Mouse (Mus musculus): ENCODE measurements at regions not wholly inside any gene's neighbourhood (a gene's known extent, or its start where the extent isn't known, plus 50 kb on each side); places are given as distances from the start of the nearest gene placed in this dataset.

GRCm38 (mm10) chr14:17234898-17235297 is 415.9 kb upstream of the Rarb start:
- no peak for DNase-seq (ENCODE audit: low spot score in 2 of 2)

- DNase-seq (ENCODE audit: low spot score in 2 of 2), result no peak
These were observed 392.5 kb upstream of the Rarb start for GRCm38 (mm10) chr14:17211502-17211901.

- no peak for DNase-seq (ENCODE audit: low spot score in 2 of 2)
These were observed 386.7 kb upstream of the Rarb start for GRCm38 (mm10) chr14:17205691-17206090.

- DNase-seq (ENCODE audit: low spot score in 2 of 2), result no peak
These were observed 384.5 kb upstream of the Rarb start for GRCm38 (mm10) chr14:17203251-17204015.

GRCm38 (mm10) chr14:17192953-17193352 is 374.0 kb upstream of the Rarb start:
- DNase-seq (ENCODE audit: low spot score in 2 of 2), result no peak

GRCm38 (mm10) chr14:17173218-17173617 is 354.3 kb upstream of the Rarb start:
- no peak for DNase-seq (ENCODE audit: low spot score in 2 of 2)

- peak in 1 of 2 experiments; percentile 13 for DNase-seq (ENCODE audit: low spot score in 2 of 2)
These were observed 353.6 kb upstream of the Rarb start for GRCm38 (mm10) chr14:17172330-17173110.

GRCm38 (mm10) chr14:17171896-17172295 is 352.9 kb upstream of the Rarb start:
- no peak for DNase-seq (ENCODE audit: low spot score in 2 of 2)

- no peak for DNase-seq (ENCODE audit: low spot score in 2 of 2)
These were observed 339.4 kb upstream of the Rarb start for GRCm38 (mm10) chr14:17158324-17158723.

GRCm38 (mm10) chr14:17156402-17156954 is 337.5 kb upstream of the Rarb start:
- peak in 1 of 2 experiments; percentile 4 for DNase-seq (ENCODE audit: low spot score in 2 of 2)

- DNase-seq (ENCODE audit: low spot score in 2 of 2), result no peak
These were observed 301.7 kb upstream of the Rarb start for GRCm38 (mm10) chr14:17120679-17121078.

GRCm38 (mm10) chr14:17106668-17107067 is 287.7 kb upstream of the Rarb start:
- no peak for DNase-seq (ENCODE audit: low spot score in 2 of 2)

GRCm38 (mm10) chr14:17102486-17102885 is 283.5 kb upstream of the Rarb start:
- no peak for DNase-seq (ENCODE audit: low spot score in 2 of 2)

- no peak for DNase-seq (ENCODE audit: low spot score in 2 of 2)
These were observed 271.6 kb upstream of the Rarb start for GRCm38 (mm10) chr14:17090573-17090937.

- DNase-seq (ENCODE audit: low spot score in 2 of 2), result no peak
These were observed 270.9 kb upstream of the Rarb start for GRCm38 (mm10) chr14:17089640-17090572.

GRCm38 (mm10) chr14:17089089-17089634 is 270.2 kb upstream of the Rarb start:
- DNase-seq (ENCODE audit: low spot score in 2 of 2), result no peak

GRCm38 (mm10) chr14:17087828-17088227 is 268.9 kb upstream of the Rarb start:
- no peak for DNase-seq (ENCODE audit: low spot score in 2 of 2)

- DNase-seq (ENCODE audit: low spot score in 2 of 2), result no peak
These were observed 265.0 kb upstream of the Rarb start for GRCm38 (mm10) chr14:17083907-17084306.

GRCm38 (mm10) chr14:17081904-17082303 is 262.9 kb upstream of the Rarb start:
- no peak for DNase-seq (ENCODE audit: low spot score in 2 of 2)

- DNase-seq (ENCODE audit: low spot score in 2 of 2), result no peak
These were observed 260.6 kb upstream of the Rarb start for GRCm38 (mm10) chr14:17079513-17079912.

- peak in 1 of 2 experiments; percentile 24 for DNase-seq (ENCODE audit: low spot score in 2 of 2)
These were observed 242.4 kb upstream of the Rarb start for GRCm38 (mm10) chr14:17061358-17061757.
